Mouse (Mus musculus) small intestine, adult 2 months (tissue): Measurements from ENCODE around the gene 4930524J08Rik.

Source experiments
- CTCF ChIP-seq: fragments of 200-500 bp; IDR thresholded peaks from 2 replicates; pipeline ENCODE4 v1.5.1; 2012; ENCODE audit warnings: low read depth, mild to moderate bottlenecking, control low read depth, inconsistent platforms, low read length, moderate library complexity, mixed read lengths; ENCODE audit not compliant: insufficient replicate concordance, insufficient read length; ENCODE audit errors: extremely low read depth
- POLR2A ChIP-seq: fragments of 200-500 bp; IDR thresholded peaks from 2 replicates; pipeline ENCODE4 v1.6.1; 2012; ENCODE audit warnings: low read depth, mild to moderate bottlenecking, control low read depth, inconsistent platforms, low read length, moderate library complexity

DNA sequence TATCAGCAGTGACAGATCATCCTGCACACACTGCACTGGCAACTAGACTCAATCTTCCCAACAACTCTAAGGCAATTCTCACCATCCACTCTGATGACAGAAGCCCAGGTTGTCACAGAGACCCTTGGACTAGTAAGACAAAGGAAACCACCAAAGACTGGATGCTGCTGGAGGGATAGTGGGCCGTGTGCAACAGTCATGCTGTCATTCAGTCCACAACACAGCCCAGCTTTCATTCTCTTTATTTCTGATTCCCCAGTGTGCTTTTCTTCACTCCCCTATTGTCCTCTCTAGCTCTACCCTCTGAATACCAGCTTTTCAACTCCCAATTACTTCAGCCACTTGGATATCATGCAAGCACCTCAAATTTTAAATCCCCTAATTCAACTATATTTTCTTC is 25.0 kb upstream of the 4930524J08Rik start:
- no peak for TF ChIP-seq CTCF
- no peak for TF ChIP-seq POLR2A
